In the genomic region with DNA sequence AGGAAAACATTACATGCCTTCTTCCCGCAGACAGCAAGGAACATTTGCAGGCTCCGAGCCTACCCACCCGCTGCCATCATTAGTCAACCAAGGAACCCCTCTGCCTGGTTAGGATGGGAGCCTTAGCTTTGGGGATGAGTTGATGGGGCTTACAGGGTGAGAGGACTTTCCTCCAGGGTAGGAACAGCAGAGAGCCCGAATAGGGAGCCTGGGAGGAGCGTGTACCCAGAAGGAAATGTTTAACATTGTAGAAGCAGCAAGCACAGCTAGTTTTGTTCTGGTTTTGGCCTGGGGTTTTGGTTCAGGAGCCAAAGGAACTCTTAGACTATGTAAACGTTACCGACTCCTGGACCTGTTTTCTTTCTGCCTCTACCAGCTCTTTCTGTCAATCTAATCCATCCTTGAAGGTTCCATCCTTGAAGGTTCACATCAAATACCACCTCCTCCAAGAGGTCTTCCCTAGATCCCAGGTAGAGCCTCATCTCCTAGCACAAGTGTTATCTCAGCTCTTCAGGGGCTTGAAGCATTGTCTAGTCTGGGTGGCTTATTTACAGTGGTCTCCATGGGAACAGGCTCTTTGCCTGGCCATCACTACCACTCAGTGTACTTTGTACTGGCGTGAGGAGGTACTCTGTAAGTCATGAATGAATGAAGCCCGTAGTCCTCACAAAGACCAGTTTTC, we compare ENCODE assay signal across 8 mouse cellular contexts. TPM values are rescaled to one million over a fixed set of nuclear protein-coding genes. Genes with fewer than 3 reads are reported as not detected.
A peak's percentile ranks its signal among the peaks of the same experiment; 100 is the strongest.
DNase-seq lines count a peak whose midpoint lies in the region; ATAC-seq lines count a peak whose summit lies in the region.

No protein-coding gene starts in this region.

- H3K4me1 ChIP-seq in heart, embryonic 12.5 days (replicated peaks): peaks cover 55% of the 10 kb centered on the region
- peaks cover 3% of the 10 kb centered on the region; the same call in 1 of the 2 replicates for H3K4me1 ChIP-seq in neural tube, embryonic 11.5 days (ENCODE audit: control insufficient read depth, insufficient read depth, low read length)
- H3K4me1 ChIP-seq in limb, embryonic 13.5 days: peaks cover 50% of the 10 kb centered on the region

- ATAC-seq in heart, embryonic 12.5 days (ENCODE audit: insufficient number of reproducible peaks, low FRiP score): no peak
- no peak for ATAC-seq in neural tube, embryonic 11.5 days (ENCODE audit: insufficient read depth, low FRiP score, low TSS enrichment)
- no peak for ATAC-seq in limb, embryonic 13.5 days (ENCODE audit: low FRiP score, low read depth)

- H3K36me3 ChIP-seq in heart, embryonic 12.5 days: peaks cover 24% of the 10 kb centered on the region
- no peaks in the 10 kb centered on the region for H3K36me3 ChIP-seq in neural tube, embryonic 11.5 days (ENCODE audit: control insufficient read depth, insufficient read depth, low read length)
- H3K36me3 ChIP-seq in limb, embryonic 13.5 days: peaks cover 24% of the 10 kb centered on the region

- peak overlapping the region; percentile 72 for H3K4me2 ChIP-seq in heart, embryonic 12.5 days
- 0 out of 2 replicates have a peak overlapping the region, but pooled peaks have one; percentile 19 for H3K4me2 ChIP-seq in neural tube, embryonic 11.5 days (ENCODE audit: low read depth)
- H3K4me2 ChIP-seq in limb, embryonic 13.5 days (replicated peaks): peak overlapping the region; percentile 82

- no peaks in the 10 kb centered on the region for H3K27me3 ChIP-seq in heart, embryonic 12.5 days (replicated peaks)
- no peaks in the 10 kb centered on the region for H3K27me3 ChIP-seq in neural tube, embryonic 11.5 days (ENCODE audit: control insufficient read depth, insufficient read depth, low read length)
- H3K27me3 ChIP-seq in limb, embryonic 13.5 days: no peaks in the 10 kb centered on the region

- peak overlapping the region; percentile 78 for H3K27ac ChIP-seq in heart, embryonic 12.5 days (ENCODE audit: poor library complexity, severe bottlenecking)
- H3K27ac ChIP-seq in neural tube, embryonic 11.5 days (ENCODE audit: low read depth, low read length): no peak overlapping the region
- H3K27ac ChIP-seq in limb, embryonic 13.5 days: peak overlapping the region; percentile 53; the same call in 1 of the 2 replicates

- 58% methylated on average over 9 of the region's 9 CpGs for WGBS in heart, embryonic 12.5 days
- 74% methylated on average over 9 of the region's 9 CpGs for WGBS in neural tube, embryonic 11.5 days
- 71% methylated on average over 9 of the region's 9 CpGs for WGBS in limb, embryonic 13.5 days

- H3K4me3 ChIP-seq in heart, embryonic 12.5 days: peak overlapping the region; percentile 57
- H3K4me3 ChIP-seq in neural tube, embryonic 11.5 days (ENCODE audit: low read depth, low read length): no peak overlapping the region
- H3K4me3 ChIP-seq in limb, embryonic 13.5 days: peak overlapping the region; percentile 62

- DNase-seq in heart, adult 8-10 months (ENCODE audit: low spot score): no peak
- DNase-seq in neural tube, embryonic 11.5 days (ENCODE audit: low spot score): no peak
- no peak for DNase-seq in neural tube, embryonic 10.5 days (ENCODE audit: extremely low spot score, low spot score)
- peak; percentile 29 for DNase-seq in yolk sac, embryonic 10.5 days (ENCODE audit: low spot score)
- DNase-seq in left cerebral cortex, adult 11 months (ENCODE audit: low spot score): no peak
- DNase-seq in right cerebral cortex, adult 18-20 months: no peak

- no peaks in the 10 kb centered on the region for H3K9me3 ChIP-seq in heart, embryonic 12.5 days (replicated peaks)
- H3K9me3 ChIP-seq in neural tube, embryonic 11.5 days (ENCODE audit: control insufficient read depth, low read length): no peaks in the 10 kb centered on the region
- no peaks in the 10 kb centered on the region for H3K9me3 ChIP-seq in limb, embryonic 13.5 days

- H3K9ac ChIP-seq in heart, embryonic 12.5 days: peak overlapping the region; percentile 78
- no peak overlapping the region for H3K9ac ChIP-seq in neural tube, embryonic 11.5 days (ENCODE audit: low read length)
- no peak overlapping the region for H3K9ac ChIP-seq in limb, embryonic 13.5 days

RNA-seq across cellular contexts. Expression of a gene that starts 2.4 kb away (rescaled TPM):
- polyA plus RNA-seq in heart, embryonic 12.5 days (2016; fragmentation: Nextera tagmentation; extraction: Ambion mirVana): 45.9 and 48.3 TPM in 2 replicates
- total RNA-seq in heart, adult 8-10 months (2022): 10 to 100 TPM in 1 of 4 experiments, 1 to 10 TPM in 3; 4.4 to 14.8 (median 7.6) TPM
- 9.6 and 11.4 TPM in 2 replicates for polyA plus RNA-seq in neural tube, embryonic 11.5 days (2014; fragmentation: Nextera tagmentation; extraction: Ambion mirVana)
- polyA plus RNA-seq in limb, embryonic 13.5 days (2015; fragmentation: Nextera tagmentation; extraction: Ambion mirVana): 43.3 and 49.2 TPM in 2 replicates

RNA-seq across cellular contexts. Expression of a gene that starts 57.1 kb away (rescaled TPM):
- 25.9 and 26.0 TPM in 2 replicates for polyA plus RNA-seq in heart, embryonic 12.5 days (2016; fragmentation: Nextera tagmentation; extraction: Ambion mirVana)
- 10 to 100 TPM; 22.5 to 27.8 (median 25.2) TPM for total RNA-seq in heart, adult 8-10 months (2022)
- 8.5 and 8.9 TPM in 2 replicates for polyA plus RNA-seq in neural tube, embryonic 11.5 days (2014; fragmentation: Nextera tagmentation; extraction: Ambion mirVana)
- 13.7 and 15.9 TPM in 2 replicates for polyA plus RNA-seq in limb, embryonic 13.5 days (2015; fragmentation: Nextera tagmentation; extraction: Ambion mirVana)

Comparison
In these comparisons a context has a peak if more than half of its experiments do, and no peak if none do; other contexts are left out.
1. H3K4me2 ChIP-seq: peak in every context shown above with its lines; median percentile 82 in limb, embryonic 13.5 days; 72 in heart, embryonic 12.5 days; 19 in neural tube, embryonic 11.5 days.